Mouse (Mus musculus) liver, embryonic 13.5 days (tissue): ENCODE results near the gene Nos1. TPM values are rescaled to one million over a fixed set of nuclear protein-coding genes. Genes with fewer than 3 reads are reported as not detected.

Source experiments
- ATAC-seq: fragments of 200-750 bp; cut with Nextera tagmentation; 2 replicates; pipeline ENCODE4 v1.8.0; 2017; ENCODE audit warnings: low read depth, mild to moderate bottlenecking, moderate number of reproducible peaks, moderate library complexity
- DNase-seq: peaks from one replicate; pipeline ENCODE4 v3.0.0; 2022
- H3K27ac ChIP-seq: fragments of 300-500 bp; sonication (generic); 2 replicates; pipeline ENCODE4 v1.5.1; 2015; ENCODE audit warnings: moderate library complexity, mild to moderate bottlenecking, inconsistent platforms
- H3K27me3 ChIP-seq: fragments of 300-500 bp; sonication (generic); 2 replicates; pipeline ENCODE4 v1.6.1; 2015; ENCODE audit warnings: mild to moderate bottlenecking, inconsistent platforms
- H3K36me3 ChIP-seq: fragments of 300-500 bp; sonication (generic); 2 replicates; pipeline ENCODE4 v1.6.1; 2015; ENCODE audit warnings: mild to moderate bottlenecking, inconsistent platforms
- H3K4me1 ChIP-seq: fragments of 300-500 bp; sonication (generic); replicated peaks from 2 replicates; pipeline ENCODE4 v1.6.1; 2015; ENCODE audit warnings: inconsistent platforms
- H3K4me2 ChIP-seq: fragments of 300-500 bp; sonication (generic); 2 replicates; pipeline ENCODE4 v1.6.1; 2015; ENCODE audit warnings: inconsistent platforms, mild to moderate bottlenecking, moderate library complexity
- H3K4me3 ChIP-seq: fragments of 300-500 bp; sonication (generic); replicated peaks from 2 replicates; pipeline ENCODE4 v1.5.1; 2015; ENCODE audit warnings: mild to moderate bottlenecking, inconsistent platforms
- H3K9ac ChIP-seq: fragments of 300-500 bp; sonication (generic); 2 replicates; pipeline ENCODE4 v1.6.1; 2015; ENCODE audit warnings: mild to moderate bottlenecking, inconsistent platforms
- H3K9me3 ChIP-seq: fragments of 300-500 bp; sonication (generic); replicated peaks from 2 replicates; pipeline ENCODE4 v1.6.1; 2016; ENCODE audit warnings: inconsistent platforms
- WGBS: fragments of 180-500 bp; shearing (Covaris S2); methylation state at CpG from one replicate; pipeline ENCODE4 v1.1.7; 2015; ENCODE audit not compliant: insufficient replicate concordance; 5-methylcytosine and 5-hydroxymethylcytosine counted together
- polyA plus RNA-seq: library from polyadenylated mRNA; unstranded; fragments of >200 nt; fragmentation: Nextera tagmentation; extraction: Ambion mirVana; gene quantifications from 2 replicates; pipeline ENCODE4 v1.2.1, GENCODE M21; 2015

Nos1 gene
- polyA plus RNA-seq, 1 experiment from 2014 or later, result not detected

GRCm38 (mm10) chr5:117932862-117933261, 152.0 kb downstream of the Nos1 start:
- Histone ChIP-seq H3K27ac (no peak overlapping the region), H3K4me1 (no peaks in the 10 kb centered on the region), H3K9me3 (no peaks in the 10 kb centered on the region), H3K36me3 (no peaks in the 10 kb centered on the region), H3K9ac (no peak overlapping the region), H3K4me3 (no peak overlapping the region), H3K27me3 (0 out of 2 replicates have a peak, but pooled peaks cover 8% of the 10 kb centered on the region), H3K4me2 (no peak overlapping the region)
- no peak for ATAC-seq
- WGBS, result 1% methylated on average over 6 of the region's 9 CpGs
- peak; percentile 32 for DNase-seq

DNA sequence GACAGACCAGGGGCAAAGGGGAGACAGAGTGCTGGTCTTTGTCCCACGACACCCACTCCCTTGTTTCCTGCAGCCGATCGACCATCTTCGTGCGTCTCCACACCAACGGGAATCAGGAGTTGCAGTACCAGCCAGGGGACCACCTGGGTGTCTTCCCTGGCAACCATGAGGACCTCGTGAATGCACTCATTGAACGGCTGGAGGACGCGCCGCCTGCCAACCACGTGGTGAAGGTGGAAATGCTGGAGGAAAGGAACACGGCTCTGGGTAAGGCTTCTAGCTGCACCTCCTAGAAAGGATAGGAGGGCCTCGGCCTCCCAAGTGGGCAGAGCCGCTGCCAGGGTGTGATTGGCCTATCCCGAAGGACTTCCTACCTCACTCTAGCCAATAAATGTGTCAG, 155.5 kb downstream of the Nos1 start:
- no peaks in the 10 kb centered on the region for H3K36me3 ChIP-seq
- WGBS, result 55% methylated on average over 16 of the region's 16 CpGs
- 0 out of 2 replicates have a peak, but pooled peaks cover 4% of the 10 kb centered on the region for H3K4me1 ChIP-seq
- no peaks in the 10 kb centered on the region for H3K9me3 ChIP-seq
- no peak overlapping the region for H3K27ac ChIP-seq
- 0 out of 2 replicates have a peak, but pooled peaks cover 8% of the 10 kb centered on the region for H3K27me3 ChIP-seq
- H3K4me2 ChIP-seq, result no peak overlapping the region
- H3K9ac ChIP-seq, result no peak overlapping the region
- H3K4me3 ChIP-seq, result no peak overlapping the region
- DNase-seq (no peak), ATAC-seq (no peak)

DNA sequence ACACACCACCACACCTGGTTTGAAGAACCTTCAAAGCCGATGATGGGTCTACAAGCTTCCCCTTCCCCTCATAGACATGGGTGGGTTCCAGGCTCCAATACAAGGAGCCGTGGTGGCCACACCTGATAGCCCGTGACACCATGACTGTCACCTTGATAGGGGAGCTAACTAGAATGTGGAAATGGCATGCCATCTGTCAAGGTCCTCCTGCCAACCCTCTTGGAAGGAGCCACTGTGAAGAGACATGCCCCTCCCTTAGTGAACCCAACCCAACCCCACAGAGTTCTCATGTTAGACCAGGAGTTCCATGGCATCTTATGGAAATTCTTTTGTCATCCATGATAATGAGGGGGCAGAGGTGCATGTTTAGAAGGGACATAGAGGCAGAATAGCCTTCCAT, 156.4 kb downstream of the Nos1 start:
- DNase-seq (no peak), ATAC-seq (no peak)
- Histone ChIP-seq H3K4me3 (no peak overlapping the region), H3K9ac (no peak overlapping the region), H3K27me3 (0 out of 2 replicates have a peak, but pooled peaks cover 4% of the 10 kb centered on the region), H3K27ac (no peak overlapping the region), H3K36me3 (no peaks in the 10 kb centered on the region), H3K9me3 (no peaks in the 10 kb centered on the region), H3K4me2 (no peak overlapping the region), H3K4me1 (0 out of 2 replicates have a peak, but pooled peaks cover 4% of the 10 kb centered on the region)
- WGBS, result 56% methylated on average over 3 of the region's 3 CpGs

GRCm38 (mm10) chr5:117938182-117938581, 157.3 kb downstream of the Nos1 start:
- DNase-seq (peak; percentile 58), ATAC-seq (peak; percentile 62)
- 10% methylated on average over 14 of the region's 14 CpGs for WGBS
- Histone ChIP-seq H3K27me3 (0 out of 2 replicates have a peak, but pooled peaks cover 4% of the 10 kb centered on the region), H3K9ac (no peak overlapping the region), H3K4me3 (peak overlapping the region; percentile 20), H3K36me3 (no peaks in the 10 kb centered on the region), H3K4me2 (peak overlapping the region; percentile 49), H3K4me1 (0 out of 2 replicates have a peak, but pooled peaks cover 4% of the 10 kb centered on the region), H3K9me3 (no peaks in the 10 kb centered on the region), H3K27ac (no peak overlapping the region)

- DNase-seq, result no peak
- H3K9ac ChIP-seq, result no peak overlapping the region
These were observed 158.6 kb downstream of the Nos1 start for GRCm38 (mm10) chr5:117939402-117939801.

DNA sequence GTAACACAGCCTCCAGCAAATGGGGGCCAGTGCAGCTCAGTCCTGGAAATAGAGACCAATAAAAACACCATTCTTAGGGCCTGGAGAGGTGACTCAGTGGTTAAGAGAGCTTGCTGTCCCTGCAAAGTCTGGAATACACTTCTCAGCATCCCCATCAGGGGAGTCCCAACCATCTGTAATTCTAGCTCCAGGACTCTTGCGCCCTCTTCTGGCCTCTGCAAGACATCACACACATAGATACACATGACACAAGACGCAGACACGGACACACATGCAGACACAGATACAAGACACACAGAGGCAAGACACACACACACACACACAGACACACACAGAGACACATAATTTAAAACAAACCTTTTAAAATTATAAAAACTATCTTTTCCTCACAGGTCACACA, 160.7 kb downstream of the Nos1 start:
- H3K4me3 ChIP-seq, result no peak overlapping the region
- H3K27ac ChIP-seq, result no peak overlapping the region
- no peaks in the 10 kb centered on the region for H3K9me3 ChIP-seq
- ATAC-seq (no peak), DNase-seq (no peak)
- 0 out of 2 replicates have a peak, but pooled peaks cover 4% of the 10 kb centered on the region for H3K4me1 ChIP-seq
- no peaks in the 10 kb centered on the region for H3K27me3 ChIP-seq
- no peaks in the 10 kb centered on the region for H3K36me3 ChIP-seq
- WGBS, result 63% methylated on average over 3 of the region's 3 CpGs
- H3K9ac ChIP-seq, result no peak overlapping the region
- no peak overlapping the region for H3K4me2 ChIP-seq

More at GRCm38 (mm10) chr5:117939402-117939801, 158.6 kb downstream of the Nos1 start:
- Histone ChIP-seq H3K4me1 (0 out of 2 replicates have a peak, but pooled peaks cover 4% of the 10 kb centered on the region), H3K27ac (no peak overlapping the region), H3K4me2 (no peak overlapping the region), H3K9me3 (no peaks in the 10 kb centered on the region), H3K36me3 (no peaks in the 10 kb centered on the region), H3K4me3 (no peak overlapping the region), H3K27me3 (0 out of 2 replicates have a peak, but pooled peaks cover 4% of the 10 kb centered on the region)
- ATAC-seq, result no peak
- WGBS, result 68% methylated on average over 8 of the region's 8 CpGs

DNA sequence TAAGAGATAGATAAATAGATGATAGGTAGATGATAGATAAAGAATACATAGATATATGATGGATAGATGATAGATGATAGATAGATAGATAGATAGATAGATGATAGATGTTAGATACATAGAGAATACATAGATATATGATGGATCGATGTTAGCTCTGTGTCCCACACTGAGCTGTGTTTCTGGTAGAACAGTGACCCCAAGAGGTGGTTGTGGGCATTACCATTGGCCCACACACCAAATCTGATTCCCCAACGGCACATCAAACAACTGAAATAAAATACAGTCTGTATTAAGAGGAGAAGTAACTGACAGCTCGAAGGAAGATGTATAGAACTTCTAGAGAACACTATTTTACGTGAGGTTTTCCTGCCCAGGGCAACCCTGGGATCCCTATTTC, 165.8 kb downstream of the Nos1 start:
- Histone ChIP-seq H3K27ac (no peak overlapping the region), H3K9me3 (no peaks in the 10 kb centered on the region), H3K4me3 (no peak overlapping the region), H3K27me3 (no peaks in the 10 kb centered on the region), H3K9ac (no peak overlapping the region), H3K4me2 (no peak overlapping the region), H3K36me3 (no peaks in the 10 kb centered on the region), H3K4me1 (no peaks in the 10 kb centered on the region)
- WGBS, result 22% methylated on average over 4 of the region's 4 CpGs
- ATAC-seq (no peak), DNase-seq (no peak)

GRCm38 (mm10) chr5:117949393-117949792, 168.6 kb downstream of the Nos1 start:
- WGBS, result 79% methylated on average over 10 of the region's 10 CpGs
- H3K9me3 ChIP-seq, result no peaks in the 10 kb centered on the region
- ATAC-seq (no peak), DNase-seq (no peak)
- no peaks in the 10 kb centered on the region for H3K4me1 ChIP-seq
- no peak overlapping the region for H3K27ac ChIP-seq
- no peak overlapping the region for H3K9ac ChIP-seq
- H3K4me3 ChIP-seq, result no peak overlapping the region
- H3K36me3 ChIP-seq, result no peaks in the 10 kb centered on the region
- no peaks in the 10 kb centered on the region for H3K27me3 ChIP-seq
- no peak overlapping the region for H3K4me2 ChIP-seq

GRCm38 (mm10) chr5:117953893-117954292, 173.1 kb downstream of the Nos1 start:
- Histone ChIP-seq H3K9me3 (no peaks in the 10 kb centered on the region), H3K4me3 (no peak overlapping the region), H3K36me3 (no peaks in the 10 kb centered on the region), H3K27me3 (peaks cover 4% of the 10 kb centered on the region; the same call in 1 of the 2 replicates), H3K9ac (no peak overlapping the region), H3K4me2 (no peak overlapping the region), H3K27ac (no peak overlapping the region), H3K4me1 (0 out of 2 replicates have a peak, but pooled peaks cover 3% of the 10 kb centered on the region)
- 57% methylated on average over 12 of the region's 12 CpGs for WGBS
- no peak for DNase-seq
- ATAC-seq, result no peak

- Histone ChIP-seq H3K4me1 (0 out of 2 replicates have a peak, but pooled peaks cover 3% of the 10 kb centered on the region), H3K4me2 (no peak overlapping the region), H3K27me3 (peaks cover 4% of the 10 kb centered on the region; the same call in 1 of the 2 replicates), H3K4me3 (no peak overlapping the region), H3K9ac (no peak overlapping the region), H3K27ac (no peak overlapping the region), H3K9me3 (no peaks in the 10 kb centered on the region), H3K36me3 (no peaks in the 10 kb centered on the region)
- WGBS, result 64% methylated on average over 1 of the region's 1 CpGs
- ATAC-seq (no peak), DNase-seq (no peak)
These were observed 173.6 kb downstream of the Nos1 start for GRCm38 (mm10) chr5:117954429-117954828.

- H3K27ac ChIP-seq, result no peak overlapping the region
- H3K27me3 ChIP-seq, result peaks cover 4% of the 10 kb centered on the region; the same call in 1 of the 2 replicates
- ATAC-seq, result no peak
- no peak overlapping the region for H3K4me2 ChIP-seq
- H3K4me3 ChIP-seq, result no peak overlapping the region
- no peaks in the 10 kb centered on the region for H3K36me3 ChIP-seq
- 0 out of 2 replicates have a peak, but pooled peaks cover 3% of the 10 kb centered on the region for H3K4me1 ChIP-seq
- WGBS, result 17% methylated on average over 10 of the region's 10 CpGs
- H3K9me3 ChIP-seq, result no peaks in the 10 kb centered on the region
- H3K9ac ChIP-seq, result no peak overlapping the region
- DNase-seq, result no peak
These were observed 175.0 kb downstream of the Nos1 start for GRCm38 (mm10) chr5:117955675-117956420.
